In genomic region chr2:93071656-93072055, GRCm38 (mm10) we compare ENCODE assay signal across 8 mouse cellular contexts. TPM values are rescaled to one million over a fixed set of nuclear protein-coding genes. Genes with fewer than 3 reads are reported as not detected.
DNase-seq lines count a peak whose midpoint lies in the region; ATAC-seq and TF ChIP-seq lines count a peak whose summit lies in the region.

No protein-coding gene starts in this region.

- no peaks in the 10 kb centered on the region for H3K36me3 ChIP-seq in neural tube, embryonic 15.5 days
- H3K36me3 ChIP-seq in kidney, adult 2 months (ENCODE audit: control insufficient read depth, insufficient read depth, low read length): no peaks in the 10 kb centered on the region

- no peaks in the 10 kb centered on the region for H3K9me3 ChIP-seq in neural tube, embryonic 15.5 days (replicated peaks)

- peaks cover 4% of the 10 kb centered on the region; the same call in 1 of the 2 replicates for H3K27me3 ChIP-seq in neural tube, embryonic 15.5 days (replicated peaks)
- no peaks in the 10 kb centered on the region for H3K27me3 ChIP-seq in kidney, adult 2 months (replicated peaks; ENCODE audit: control insufficient read depth, insufficient read depth, low read length)

- peak; percentile 84 for DNase-seq in neural tube, embryonic 10.5 days (ENCODE audit: extremely low spot score, low spot score)
- peak; percentile 81 for DNase-seq in adrenal gland, adult 2 months
- DNase-seq in gastrocnemius, adult 2 months: peak; percentile 69
- peak; percentile 72 for DNase-seq in kidney, adult 2 months
- DNase-seq in lung, postnatal 10 days: peak; percentile 83
- DNase-seq in spleen, postnatal 14 days (ENCODE audit: low spot score in 2 of 2): peak; percentile 21 to 49

- H3K4me1 ChIP-seq in neural tube, embryonic 15.5 days: 0 out of 2 replicates have a peak, but pooled peaks cover 5% of the 10 kb centered on the region
- no peaks in the 10 kb centered on the region for H3K4me1 ChIP-seq in kidney, adult 2 months (ENCODE audit: control insufficient read depth, insufficient read depth, low read length)

- H3K9ac ChIP-seq in neural tube, embryonic 15.5 days (replicated peaks): no peak overlapping the region

- WGBS in neural tube, embryonic 15.5 days: 5% methylated on average over 12 of the region's 12 CpGs
- WGBS in kidney, adult 2 months: 3% methylated on average over 12 of the region's 12 CpGs

- TF ChIP-seq CTCF in gastrocnemius, adult 2 months (IDR thresholded peaks at IDR 0.05): no peak
- no peak for TF ChIP-seq CTCF in kidney, adult 2 months (conservative IDR thresholded peaks at IDR 0.05; ENCODE audit: insufficient read depth, insufficient read length, low read depth, low read length)

- H3K27ac ChIP-seq in neural tube, embryonic 15.5 days (replicated peaks): no peak overlapping the region
- no peak overlapping the region for H3K27ac ChIP-seq in gastrocnemius, adult 2 months
- no peak overlapping the region for H3K27ac ChIP-seq in kidney, adult 2 months (ENCODE audit: insufficient read depth, low read depth, low read length)

- H3K4me2 ChIP-seq in neural tube, embryonic 15.5 days: no peak overlapping the region

- no peak for ATAC-seq in neural tube, embryonic 15.5 days (ENCODE audit: low FRiP score)
- ATAC-seq in erythroblast, adult 5-6 weeks (replicated peaks; ENCODE audit: low FRiP score, poor library complexity, severe bottlenecking): no peak

- no peak for TF ChIP-seq POLR2A in kidney, adult 2 months (IDR thresholded peaks at IDR 0.05; ENCODE audit: low read depth, low read length)

- intact Hi-C loops in gastrocnemius, adult 2 months (cut with DNase I): loop anchor here (2.0 kb wide), 1 partner anchor 117 kb away; no protein-coding TSS in a partner anchor

- no peak overlapping the region for H3K4me3 ChIP-seq in neural tube, embryonic 15.5 days (replicated peaks)
- no peak overlapping the region for H3K4me3 ChIP-seq in gastrocnemius, adult 2 months
- no peak overlapping the region for H3K4me3 ChIP-seq in kidney, adult 2 months (ENCODE audit: insufficient read depth, low read depth, low read length)

RNA-seq across cellular contexts. Expression of gene Prdm11, which starts 25.7 kb away (rescaled TPM):
- 3.2 and 3.9 TPM in 2 replicates for polyA plus RNA-seq in neural tube, embryonic 15.5 days (2015; fragmentation: Nextera tagmentation; extraction: Ambion mirVana)
- 10 to 100 TPM; 36.4 to 52.4 TPM for total RNA-seq in adrenal gland, adult 2 months (2021)
- polyA plus RNA-seq in adrenal gland, adult 2 months (2012; rRNA removed): 38.3 and 39.8 TPM in 2 replicates
- under 1 TPM; 0.77 to 0.81 TPM for total RNA-seq in gastrocnemius, adult 2 months (2021)
- 3.6 and 4.4 TPM in 2 replicates for polyA plus RNA-seq in kidney, adult 2 months (2012; rRNA removed)
- total RNA-seq in erythroblast, adult 5-6 weeks (2015; ENCODE audit: low replicate concordance): 0.19 and 0.63 TPM in 2 replicates
- 0.77 and 0.98 TPM in 2 replicates for total RNA-seq in erythroblast, adult 5-6 weeks (2017; ENCODE audit: low replicate concordance)

Comparison
In these comparisons a context has a peak if more than half of its experiments do, and no peak if none do; other contexts are left out.
1. RNA of gene Prdm11, which starts 25.7 kb away (total RNA-seq): 36.4 to 52.4 TPM in adrenal gland, adult 2 months; 0.77 to 0.81 TPM in gastrocnemius, adult 2 months and 0.19 to 0.98 TPM in erythroblast, adult 5-6 weeks; every median in the first group is over 10 times any median in the second.
2. Peak in every context shown above with its lines, with median percentiles within 50 percentile points of each other: DNase-seq.